Mouse (Mus musculus): ENCODE data around the gene Olfr1275.

Gene Olfr1275

DNA sequence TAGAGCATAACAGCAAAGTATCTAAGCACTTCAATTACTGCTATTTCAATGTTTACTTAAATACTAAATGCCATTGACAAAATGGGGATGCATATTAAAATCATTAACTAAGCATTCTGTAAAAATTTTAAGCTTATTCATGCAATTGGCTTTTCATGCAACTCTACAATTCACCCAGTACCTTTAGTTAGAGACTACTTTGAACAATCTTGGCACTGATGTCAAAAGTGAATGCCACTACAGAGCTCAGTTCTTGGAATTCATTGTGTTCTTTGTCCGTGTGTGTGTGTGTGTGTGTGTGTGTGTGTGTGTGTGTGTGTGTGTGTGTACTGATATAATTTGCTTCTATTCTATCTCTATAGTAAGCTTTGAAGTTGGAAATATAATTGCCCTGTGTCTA is at the start of gene Olfr1275:
TSS of gene Olfr1275 (minus strand) at position 101 of the 400 bp plus-strand sequence.
- no peak for DNase-seq (ENCODE audit: low spot score)

DNA sequence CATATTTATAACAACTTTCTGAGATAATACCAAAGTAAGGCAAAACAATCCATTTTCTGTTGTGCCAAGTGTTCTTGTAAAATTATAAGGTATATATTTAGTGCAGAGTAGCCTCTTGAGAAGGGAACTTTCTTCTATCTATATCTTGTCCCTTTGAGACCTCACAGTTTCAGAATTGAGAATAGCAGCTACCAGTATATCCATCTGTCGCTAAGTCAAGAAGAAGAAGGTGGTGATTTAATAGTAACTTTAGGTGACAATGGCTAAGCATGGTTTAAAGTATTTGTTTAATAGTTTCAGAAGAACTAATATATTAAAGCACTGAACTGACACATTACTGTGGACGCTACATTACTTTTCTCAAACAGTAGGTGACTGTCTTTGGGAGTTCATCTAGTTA is 38.9 kb upstream of the Olfr1275 start, which contains the start of gene Olfr1277:
TSS of gene Olfr1277 (minus strand) at position 101 of the 400 bp plus-strand sequence.
- DNase-seq (ENCODE audit: low spot score), result no peak

DNA sequence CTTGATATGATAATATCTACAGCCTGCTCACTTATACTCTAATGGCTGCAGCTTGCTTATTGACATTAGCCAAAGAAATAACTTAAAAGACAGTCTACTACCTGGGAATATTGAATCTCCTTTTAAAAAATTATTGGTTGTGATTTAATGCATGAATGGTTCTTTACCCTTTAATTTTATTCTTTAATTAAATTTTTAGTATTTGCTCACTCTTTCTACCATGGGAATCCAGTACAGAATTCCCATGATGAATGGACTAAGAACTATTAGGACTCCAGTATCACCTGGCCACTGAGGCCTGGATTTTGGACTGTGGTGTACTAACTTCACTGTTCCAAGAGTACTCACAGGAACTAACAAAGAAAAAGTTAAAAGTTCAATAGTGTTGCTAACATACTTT is 19.1 kb upstream of the Olfr1275 start, which contains the start of gene Olfr1276:
TSS of gene Olfr1276 (plus strand) at position 301 of the 400 bp plus-strand sequence.
- no peak for DNase-seq (ENCODE audit: low spot score)

DNA sequence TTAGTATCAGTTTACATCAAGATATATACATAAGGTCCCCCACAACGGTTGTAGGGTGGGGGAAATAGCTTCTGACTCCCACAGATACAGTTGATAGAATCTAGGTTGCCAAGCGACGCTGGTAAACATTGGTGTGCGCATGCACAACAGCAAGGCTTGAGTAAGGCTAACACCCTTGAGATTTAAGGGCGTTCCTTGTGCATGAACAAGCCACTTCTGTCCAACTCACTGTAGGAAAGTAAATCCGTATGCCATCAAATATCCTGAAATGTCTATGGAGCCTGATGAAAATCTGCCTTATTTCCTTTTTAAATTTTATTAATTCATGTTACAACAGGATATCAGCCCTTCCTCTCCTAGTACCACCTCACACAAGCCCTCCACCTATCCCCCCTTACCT is 5.6 kb downstream of the Olfr1275 start, which contains the start of gene 4930430A15Rik:
TSS of gene 4930430A15Rik (minus strand) at position 101 of the 400 bp plus-strand sequence.
- no peak for DNase-seq (ENCODE audit: low spot score)

- DNase-seq (ENCODE audit: low spot score), result no peak
Observed at GRCm38 (mm10) chr2:111182068-111182467, 53.0 kb downstream of the Olfr1275 start.

All from layer of hippocampus, adult 11-12 months (tissue).